Mouse (Mus musculus): ENCODE measurements around the gene Rnf217. TPM values are rescaled to one million over a fixed set of nuclear protein-coding genes. Genes with fewer than 3 reads are reported as not detected.

Gene Rnf217
- polyA plus RNA-seq, 1 experiment from 2014 or later: 0.68 TPM

GRCm38 (mm10) chr10:31528297-31528984 is 80.5 kb downstream of the Rnf217 start:
- WGBS: 43% methylated on average over 6 of the region's 6 CpGs
- Histone ChIP-seq H3K9ac (ENCODE audit: low read length) (no peak overlapping the region), H3K27ac (ENCODE audit: low read length) (no peak overlapping the region), H3K9me3 (replicated peaks; ENCODE audit: control insufficient read depth, low read length) (no peaks in the 10 kb centered on the region), H3K4me2 (ENCODE audit: low read depth, low read length) (no peak overlapping the region), H3K4me1 (ENCODE audit: control insufficient read depth, insufficient read depth, low read length) (no peaks in the 10 kb centered on the region), H3K36me3 (ENCODE audit: control insufficient read depth, insufficient read depth) (no peaks in the 10 kb centered on the region), H3K27me3 (ENCODE audit: control insufficient read depth, insufficient read depth, low read length) (no peaks in the 10 kb centered on the region), H3K4me3 (ENCODE audit: low read length) (no peak overlapping the region)
- no peak for ATAC-seq (replicated peaks; ENCODE audit: extremely low read depth, insufficient read depth, low FRiP score)

GRCm38 (mm10) chr10:31525705-31526104 is 83.3 kb downstream of the Rnf217 start:
- no peaks in the 10 kb centered on the region for H3K4me1 ChIP-seq (ENCODE audit: control insufficient read depth, insufficient read depth, low read length)
- no peaks in the 10 kb centered on the region for H3K27me3 ChIP-seq (ENCODE audit: control insufficient read depth, insufficient read depth, low read length)
- H3K4me2 ChIP-seq (ENCODE audit: low read depth, low read length): no peak overlapping the region
- ATAC-seq (replicated peaks; ENCODE audit: extremely low read depth, insufficient read depth, low FRiP score): no peak
- H3K9ac ChIP-seq (ENCODE audit: low read length): no peak overlapping the region
- 70% methylated on average over 3 of the region's 3 CpGs for WGBS
- H3K27ac ChIP-seq (ENCODE audit: low read length): no peak overlapping the region
- no peaks in the 10 kb centered on the region for H3K36me3 ChIP-seq (ENCODE audit: control insufficient read depth, insufficient read depth)
- no peaks in the 10 kb centered on the region for H3K9me3 ChIP-seq (replicated peaks; ENCODE audit: control insufficient read depth, low read length)
- no peak overlapping the region for H3K4me3 ChIP-seq (ENCODE audit: low read length)

- Histone ChIP-seq H3K4me3 (ENCODE audit: low read length) (no peak overlapping the region), H3K36me3 (ENCODE audit: control insufficient read depth, insufficient read depth) (no peaks in the 10 kb centered on the region), H3K4me2 (ENCODE audit: low read depth, low read length) (no peak overlapping the region), H3K27ac (ENCODE audit: low read length) (no peak overlapping the region), H3K9ac (ENCODE audit: low read length) (no peak overlapping the region), H3K27me3 (ENCODE audit: control insufficient read depth, insufficient read depth, low read length) (no peaks in the 10 kb centered on the region), H3K4me1 (ENCODE audit: control insufficient read depth, insufficient read depth, low read length) (no peaks in the 10 kb centered on the region), H3K9me3 (replicated peaks; ENCODE audit: control insufficient read depth, low read length) (no peaks in the 10 kb centered on the region)
- 65% methylated on average over 1 of the region's 1 CpGs for WGBS
- no peak for ATAC-seq (replicated peaks; ENCODE audit: extremely low read depth, insufficient read depth, low FRiP score)
These were observed 89.6 kb downstream of the Rnf217 start for GRCm38 (mm10) chr10:31519420-31519819.

- ATAC-seq (replicated peaks; ENCODE audit: extremely low read depth, insufficient read depth, low FRiP score): no peak
- WGBS: 82% methylated on average over 4 of the region's 4 CpGs
- Histone ChIP-seq H3K9me3 (replicated peaks; ENCODE audit: control insufficient read depth, low read length) (no peaks in the 10 kb centered on the region), H3K4me2 (ENCODE audit: low read depth, low read length) (no peak overlapping the region), H3K4me3 (ENCODE audit: low read length) (no peak overlapping the region), H3K27me3 (ENCODE audit: control insufficient read depth, insufficient read depth, low read length) (no peaks in the 10 kb centered on the region), H3K4me1 (ENCODE audit: control insufficient read depth, insufficient read depth, low read length) (no peaks in the 10 kb centered on the region), H3K27ac (ENCODE audit: low read length) (no peak overlapping the region), H3K36me3 (ENCODE audit: control insufficient read depth, insufficient read depth) (no peaks in the 10 kb centered on the region), H3K9ac (ENCODE audit: low read length) (no peak overlapping the region)
These were observed 90.8 kb downstream of the Rnf217 start for GRCm38 (mm10) chr10:31518210-31518609.

GRCm38 (mm10) chr10:31517192-31517591 is 91.8 kb downstream of the Rnf217 start:
- no peak overlapping the region for H3K4me3 ChIP-seq (ENCODE audit: low read length)
- H3K4me2 ChIP-seq (ENCODE audit: low read depth, low read length): no peak overlapping the region
- 50% methylated on average over 4 of the region's 4 CpGs for WGBS
- H3K27me3 ChIP-seq (ENCODE audit: control insufficient read depth, insufficient read depth, low read length): no peaks in the 10 kb centered on the region
- H3K4me1 ChIP-seq (ENCODE audit: control insufficient read depth, insufficient read depth, low read length): no peaks in the 10 kb centered on the region
- H3K36me3 ChIP-seq (ENCODE audit: control insufficient read depth, insufficient read depth): no peaks in the 10 kb centered on the region
- no peak overlapping the region for H3K27ac ChIP-seq (ENCODE audit: low read length)
- ATAC-seq (replicated peaks; ENCODE audit: extremely low read depth, insufficient read depth, low FRiP score): no peak
- no peak overlapping the region for H3K9ac ChIP-seq (ENCODE audit: low read length)
- H3K9me3 ChIP-seq (replicated peaks; ENCODE audit: control insufficient read depth, low read length): no peaks in the 10 kb centered on the region

- Histone ChIP-seq H3K4me1 (ENCODE audit: control insufficient read depth, insufficient read depth, low read length) (no peaks in the 10 kb centered on the region), H3K27me3 (ENCODE audit: control insufficient read depth, insufficient read depth, low read length) (no peaks in the 10 kb centered on the region), H3K4me3 (ENCODE audit: low read length) (no peak overlapping the region), H3K9me3 (replicated peaks; ENCODE audit: control insufficient read depth, low read length) (no peaks in the 10 kb centered on the region), H3K4me2 (ENCODE audit: low read depth, low read length) (no peak overlapping the region), H3K36me3 (ENCODE audit: control insufficient read depth, insufficient read depth) (no peaks in the 10 kb centered on the region), H3K27ac (ENCODE audit: low read length) (no peak overlapping the region), H3K9ac (ENCODE audit: low read length) (no peak overlapping the region)
- WGBS: 94% methylated on average over 1 of the region's 1 CpGs
- ATAC-seq (replicated peaks; ENCODE audit: extremely low read depth, insufficient read depth, low FRiP score): no peak
These were observed 93.1 kb downstream of the Rnf217 start for GRCm38 (mm10) chr10:31515897-31516296.

GRCm38 (mm10) chr10:31504134-31504551 is 104.8 kb downstream of the Rnf217 start:
- Histone ChIP-seq H3K9ac (ENCODE audit: low read length) (no peak overlapping the region), H3K27me3 (ENCODE audit: control insufficient read depth, insufficient read depth, low read length) (no peaks in the 10 kb centered on the region), H3K4me2 (ENCODE audit: low read depth, low read length) (no peak overlapping the region), H3K4me3 (ENCODE audit: low read length) (no peak overlapping the region), H3K4me1 (ENCODE audit: control insufficient read depth, insufficient read depth, low read length) (no peaks in the 10 kb centered on the region), H3K27ac (ENCODE audit: low read length) (no peak overlapping the region), H3K9me3 (replicated peaks; ENCODE audit: control insufficient read depth, low read length) (no peaks in the 10 kb centered on the region), H3K36me3 (ENCODE audit: control insufficient read depth, insufficient read depth) (peaks cover 12% of the 10 kb centered on the region; the same call in 1 of the 2 replicates)
- 58% methylated on average over 3 of the region's 3 CpGs for WGBS
- no peak for ATAC-seq (replicated peaks; ENCODE audit: extremely low read depth, insufficient read depth, low FRiP score)

- WGBS: 75% methylated on average over 8 of the region's 8 CpGs
- no peak for ATAC-seq (replicated peaks; ENCODE audit: extremely low read depth, insufficient read depth, low FRiP score)
- H3K36me3 ChIP-seq (ENCODE audit: control insufficient read depth, insufficient read depth): peaks cover 10% of the 10 kb centered on the region; the same call in 1 of the 2 replicates
These were observed 105.3 kb downstream of the Rnf217 start for GRCm38 (mm10) chr10:31503542-31504133.

GRCm38 (mm10) chr10:31501644-31502043 is 107.3 kb downstream of the Rnf217 start:
- no peaks in the 10 kb centered on the region for H3K9me3 ChIP-seq (replicated peaks; ENCODE audit: control insufficient read depth, low read length)
- no peak overlapping the region for H3K4me3 ChIP-seq (ENCODE audit: low read length)
- ATAC-seq (replicated peaks; ENCODE audit: extremely low read depth, insufficient read depth, low FRiP score): no peak; the same call in 1 of the 2 replicates
- H3K4me1 ChIP-seq (ENCODE audit: control insufficient read depth, insufficient read depth, low read length): no peaks in the 10 kb centered on the region
- H3K27ac ChIP-seq (ENCODE audit: low read length): no peak overlapping the region
- WGBS: 63% methylated on average over 5 of the region's 5 CpGs
- no peaks in the 10 kb centered on the region for H3K27me3 ChIP-seq (ENCODE audit: control insufficient read depth, insufficient read depth, low read length)
- no peak overlapping the region for H3K4me2 ChIP-seq (ENCODE audit: low read depth, low read length)
- no peak overlapping the region for H3K9ac ChIP-seq (ENCODE audit: low read length)
- peaks cover 10% of the 10 kb centered on the region; the same call in 1 of the 2 replicates for H3K36me3 ChIP-seq (ENCODE audit: control insufficient read depth, insufficient read depth)

More at GRCm38 (mm10) chr10:31503542-31504133, 105.3 kb downstream of the Rnf217 start:
- H3K9ac ChIP-seq (ENCODE audit: low read length): no peak overlapping the region
- no peaks in the 10 kb centered on the region for H3K9me3 ChIP-seq (replicated peaks; ENCODE audit: control insufficient read depth, low read length)
- H3K4me2 ChIP-seq (ENCODE audit: low read depth, low read length): no peak overlapping the region
- H3K4me1 ChIP-seq (ENCODE audit: control insufficient read depth, insufficient read depth, low read length): no peaks in the 10 kb centered on the region
- no peaks in the 10 kb centered on the region for H3K27me3 ChIP-seq (ENCODE audit: control insufficient read depth, insufficient read depth, low read length)
- H3K27ac ChIP-seq (ENCODE audit: low read length): no peak overlapping the region
- no peak overlapping the region for H3K4me3 ChIP-seq (ENCODE audit: low read length)

Data from heart, embryonic 16.5 days (tissue).